Mouse (Mus musculus) CH12.LX (cell line): ENCODE results near the gene Jmy. TPM values are rescaled to one million over a fixed set of nuclear protein-coding genes. Genes with fewer than 3 reads are reported as not detected.

ENCODE experiments used
- DNase-seq: peaks from one replicate; pipeline ENCODE4 v3.0.0-alpha.2; 2013; ENCODE audit errors: extremely low read depth
- H3K27ac ChIP-seq: 2 replicates; pipeline ENCODE4 v1.5.1; 2012; ENCODE audit warnings: low read depth, mild to moderate bottlenecking, control low read depth, moderate library complexity; ENCODE audit not compliant: insufficient read depth
- H3K27me3 ChIP-seq: replicated peaks from 2 replicates; pipeline ENCODE3; 2012; ENCODE audit warnings: inconsistent platforms
- H3K36me3 ChIP-seq, 2 experiments: replicated peaks in 1 of 2; 2 replicates each; pipeline versions ENCODE3 to v1.6.1; 2012; ENCODE audit warnings: inconsistent platforms in 1 of 2, low read length in 1 of 2, mild to moderate bottlenecking in 1 of 2, mixed read lengths in 1 of 2, moderate library complexity in 1 of 2; ENCODE audit not compliant: control insufficient read depth in 1 of 2, insufficient read depth in 1 of 2
- H3K4me1 ChIP-seq, 2 experiments: 2 replicates each; pipeline ENCODE4 v1.6.1; 2012; ENCODE audit warnings: inconsistent platforms in 1 of 2, moderate library complexity in 1 of 2; ENCODE audit not compliant: insufficient read depth in 2 of 2, control insufficient read depth in 1 of 2
- H3K4me2 ChIP-seq: 2 replicates; pipeline ENCODE4 v1.6.1; 2012; ENCODE audit warnings: low read depth, mild to moderate bottlenecking, control low read depth; ENCODE audit not compliant: poor library complexity, insufficient read depth, severe bottlenecking
- H3K4me3 ChIP-seq, 3 experiments: fragments of 150-350 bp in 1 of 3; sonication (generic) in 1 of 3; replicated peaks in 1 of 3; 2 replicates each; pipeline versions ENCODE3 to v1.5.1; 2011 to 2012; ENCODE audit warnings: low read depth in 2 of 3, low read length in 2 of 3, mild to moderate bottlenecking in 2 of 3, moderate library complexity in 2 of 3, control low read depth in 1 of 3, improper control_type of control experiment in 1 of 3, inconsistent platforms in 1 of 3, mixed read lengths in 1 of 3; ENCODE audit not compliant: poor library complexity in 1 of 3
- H3K79me2 ChIP-seq: replicated peaks from 2 replicates; pipeline ENCODE4 v1.6.1; 2012; ENCODE audit warnings: mild to moderate bottlenecking, moderate library complexity; ENCODE audit not compliant: control insufficient read depth, poor library complexity, insufficient read depth, severe bottlenecking; ENCODE audit errors: extremely low read depth
- H3K9ac ChIP-seq: 2 replicates; pipeline ENCODE4 v1.6.1; 2012; ENCODE audit warnings: low read depth, mild to moderate bottlenecking, control low read depth, moderate library complexity; ENCODE audit not compliant: insufficient read depth
- H3K9me3 ChIP-seq: replicated peaks from 2 replicates; pipeline ENCODE3; 2012; ENCODE audit warnings: low read length, inconsistent platforms, mixed read lengths
- BHLHE40 ChIP-seq: IDR thresholded peaks from 2 replicates; pipeline ENCODE4 v1.6.1; 2011; ENCODE audit warnings: mild to moderate bottlenecking, low read depth, low read length, improper control_type of control experiment
- CTCF ChIP-seq, 2 experiments: IDR thresholded peaks in 1 of 2; conservative IDR thresholded peaks in 1 of 2; 2 replicates each; pipeline ENCODE4 v1.5.1; 2011 to 2012; ENCODE audit warnings: low read depth in 2 of 2, low read length in 2 of 2, improper control_type of control experiment in 1 of 2, inconsistent platforms in 1 of 2, mild to moderate bottlenecking in 1 of 2, moderate library complexity in 1 of 2
- EP300 ChIP-seq: IDR thresholded peaks from 2 replicates; pipeline ENCODE4 v1.6.1; 2011; ENCODE audit warnings: low read length, improper control_type of control experiment
- ETS1 ChIP-seq: conservative IDR thresholded peaks from 2 replicates; pipeline ENCODE4 v1.6.1; 2012; ENCODE audit warnings: low read depth, mild to moderate bottlenecking, inconsistent platforms, low read length, improper control_type of control experiment, moderate library complexity
- HCFC1 ChIP-seq: IDR thresholded peaks from 2 replicates; pipeline ENCODE4 v1.6.1; 2012; ENCODE audit warnings: low read depth, mild to moderate bottlenecking, inconsistent platforms, low read length, improper control_type of control experiment
- IRF4 ChIP-seq: IDR thresholded peaks from 2 replicates; pipeline ENCODE4 v1.6.1; 2014; ENCODE audit warnings: low read depth, mild to moderate bottlenecking, inconsistent platforms, low read length, improper control_type of control experiment
- JUND ChIP-seq: conservative IDR thresholded peaks from 2 replicates; pipeline ENCODE4 v1.6.1; 2011; ENCODE audit warnings: low read depth, low read length, improper control_type of control experiment
- MAX ChIP-seq: IDR thresholded peaks from 2 replicates; pipeline ENCODE4 v1.6.1; 2011; ENCODE audit warnings: low read length, improper control_type of control experiment
- MXI1 ChIP-seq: IDR thresholded peaks from 2 replicates; pipeline ENCODE4 v1.6.1; 2011; ENCODE audit warnings: mild to moderate bottlenecking, low read depth, low read length, improper control_type of control experiment
- NRF1 ChIP-seq: IDR thresholded peaks from 2 replicates; pipeline ENCODE4 v1.6.1; 2014; ENCODE audit warnings: low read depth, mild to moderate bottlenecking, inconsistent platforms, low read length, improper control_type of control experiment, moderate library complexity
- POLR2A ChIP-seq: IDR thresholded peaks from 2 replicates; pipeline ENCODE4 v1.6.1; 2011; ENCODE audit warnings: low read depth, mild to moderate bottlenecking, improper control_type of control experiment, low read length
- POLR2AphosphoS2 ChIP-seq: IDR thresholded peaks from 2 replicates; pipeline ENCODE4 v1.6.1; 2011; ENCODE audit warnings: low read depth, low read length, improper control_type of control experiment
- RAD21 ChIP-seq: IDR thresholded peaks from 2 replicates; pipeline ENCODE4 v1.6.1; 2011; ENCODE audit warnings: low read depth, mild to moderate bottlenecking, low read length, improper control_type of control experiment, moderate library complexity
- RCOR1 ChIP-seq: conservative IDR thresholded peaks from 2 replicates; pipeline ENCODE4 v1.6.1; 2012; ENCODE audit warnings: low read depth, mild to moderate bottlenecking, inconsistent platforms, low read length, improper control_type of control experiment
- SIN3A ChIP-seq: IDR thresholded peaks from 2 replicates; pipeline ENCODE4 v1.6.1; 2012; ENCODE audit warnings: low read length, improper control_type of control experiment, inconsistent platforms
- TBP ChIP-seq: conservative IDR thresholded peaks from 2 replicates; pipeline ENCODE4 v1.6.1; 2011; ENCODE audit warnings: low read depth, low read length, improper control_type of control experiment
- TCF12 ChIP-seq: IDR thresholded peaks from 2 replicates; pipeline ENCODE4 v1.6.1; 2014; ENCODE audit warnings: low read depth, mild to moderate bottlenecking, inconsistent platforms, low read length, improper control_type of control experiment
- USF1 ChIP-seq: IDR thresholded peaks from 2 replicates; pipeline ENCODE4 v1.6.1; 2014; ENCODE audit warnings: low read depth, mild to moderate bottlenecking, inconsistent platforms, low read length, improper control_type of control experiment
- USF2 ChIP-seq: conservative IDR thresholded peaks from 2 replicates; pipeline ENCODE4 v1.6.1; 2011; ENCODE audit warnings: low read depth, low read length, improper control_type of control experiment
- ZC3H11A ChIP-seq: IDR thresholded peaks from 2 replicates; pipeline ENCODE4 v1.6.1; 2012; ENCODE audit warnings: low read depth, mild to moderate bottlenecking, inconsistent platforms, low read length, improper control_type of control experiment
- ZKSCAN1 ChIP-seq: IDR thresholded peaks from 2 replicates; pipeline ENCODE4 v1.6.1; 2012; ENCODE audit warnings: low read depth, inconsistent platforms, low read length, improper control_type of control experiment, borderline replicate concordance
- ZMIZ1 ChIP-seq: IDR thresholded peaks from 2 replicates; pipeline ENCODE4 v1.6.1; 2012; ENCODE audit warnings: low read depth, mild to moderate bottlenecking, inconsistent platforms, low read length, improper control_type of control experiment
- ZNF384 ChIP-seq: IDR thresholded peaks from 2 replicates; pipeline ENCODE4 v1.6.1; 2012; ENCODE audit warnings: low read depth, low read length, improper control_type of control experiment, inconsistent platforms
- dilution Hi-C: fragments of 300-500 bp; cut with MboI; formaldehyde crosslinking; loops from 2 replicates; pipeline ENCODE4 v1.14.3; 2020; ENCODE audit warnings: low sequenced_read_pairs; ENCODE audit not compliant: extremely low pct_unique_long_range_greater_than_20kb, extremely low pct_ligation_motif_present
- in situ Hi-C: fragments of 300-500 bp; cut with MboI; formaldehyde crosslinking; loops from 3 replicates; pipeline ENCODE4 v1.14.3; 2019; ENCODE audit warnings: low sequenced_read_pairs, low pct_ligation_motif_present, low pct_unique_long_range_greater_than_20kb, mixed read lengths
- polyA plus RNA-seq: library from polyadenylated mRNA; unstranded; fragments of >175 nt; gene quantifications from 2 replicates; pipeline ENCODE4 v1.2.1, GENCODE M21; 2012; ENCODE audit warnings: low read depth; ENCODE audit not compliant: insufficient read length
- total RNA-seq, 2 experiments: library from RNA; depleted of rRNA; stranded (reverse); fragments of 300-350 nt in 1 of 2; fragments of >200 nt in 1 of 2; gene quantifications; 2 replicates each; pipeline ENCODE4 v1.2.3; 2012 to 2014

Gene Jmy
- total RNA-seq (2012; rRNA removed) (2.5 and 3.3 TPM in 2 replicates), total RNA-seq (2014; rRNA removed) (2.0 and 2.4 TPM in 2 replicates), polyA plus RNA-seq (2.8 and 3.3 TPM in 2 replicates)

DNA sequence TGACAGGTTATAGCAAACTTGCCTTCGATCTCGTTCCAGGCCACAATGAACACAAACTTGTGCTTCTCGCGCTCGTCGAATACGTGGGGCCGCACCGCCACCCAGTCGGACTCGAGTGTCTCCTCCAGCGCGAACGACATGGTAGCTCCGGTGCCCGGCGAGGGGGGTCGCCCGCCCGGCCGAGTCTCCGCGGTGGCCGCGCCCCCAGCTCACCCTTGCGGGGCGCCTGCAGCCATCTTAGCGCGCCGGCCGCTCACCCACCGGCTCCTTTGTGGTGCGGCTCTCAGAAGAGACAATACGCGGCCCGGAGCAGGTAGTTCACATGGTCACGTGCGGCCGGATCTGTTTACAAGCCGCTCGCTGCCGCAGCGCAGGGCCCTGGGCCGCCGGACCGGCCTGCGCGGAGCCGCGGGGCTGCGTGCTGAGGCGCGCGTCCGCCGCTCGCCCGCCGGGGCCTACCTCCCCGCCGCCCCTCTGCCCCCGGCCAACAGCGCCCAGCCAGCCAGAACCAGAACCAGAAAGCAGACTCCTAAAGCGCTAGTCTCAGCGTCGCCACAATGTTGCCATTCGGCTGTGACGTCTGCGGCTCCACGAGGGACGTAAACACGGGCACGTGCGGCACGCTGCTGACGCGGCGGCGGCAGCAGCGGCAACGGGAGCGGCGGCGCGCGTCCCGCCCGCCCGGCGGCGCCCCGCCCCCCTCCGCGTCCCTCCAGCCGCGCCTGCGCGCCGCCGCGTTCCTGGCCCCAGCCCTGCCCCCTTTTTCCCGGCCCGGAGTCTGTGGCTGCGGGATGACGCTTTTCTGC, at the start of gene Jmy:
Gene Jmy (minus strand): TSS at position 642 of the 806 bp plus-strand sequence.
- Histone ChIP-seq H3K27ac (peak within 1 kb of the TSS; percentile 32; the same call in 1 of the 2 replicates), H3K9me3 (no peaks in the 10 kb centered on the region), H3K79me2 (peaks cover 4% of the 10 kb centered on the region), H3K27me3 (peaks cover 3% of the 10 kb centered on the region), H3K9ac (peak within 1 kb of the TSS; percentile 62), H3K4me2 (peak within 1 kb of the TSS; percentile 71), H3K4me3 (peak within 1 kb of the TSS; percentile 80 to 91 (median 84)), H3K4me1 (peaks cover 0 to 27% of the 10 kb centered on the region in 2 experiments; a peak in 2 of 4 replicates), H3K36me3 (peaks cover 0 to 8% of the 10 kb centered on the region in 2 experiments)
- peak; percentile 62 for DNase-seq
- dilution Hi-C loops (no loop called here), in situ Hi-C loops (no loop called here)
- TF ChIP-seq POLR2AphosphoS2: no peak
- TF ChIP-seq JUND: no peak
- peak; percentile 85; the same call in 1 of the 2 replicates for TF ChIP-seq MAX
- no peak for TF ChIP-seq RAD21
- peak; percentile 42 for TF ChIP-seq USF1
- TF ChIP-seq RCOR1: 0 out of 2 replicates have a peak, but pooled peaks have one; percentile 18
- no peak for TF ChIP-seq TBP
- TF ChIP-seq ZC3H11A: no peak
- TF ChIP-seq ZNF384: no peak
- peak; percentile 50; the same call in 1 of the 2 replicates for TF ChIP-seq ETS1
- TF ChIP-seq MXI1: peak; percentile 64; the same call in 1 of the 2 replicates
- TF ChIP-seq CTCF (conservative IDR thresholded peaks at IDR 0.05 in 1 of 2, IDR thresholded peaks at IDR 0.05 in 1 of 2; ENCODE audit: low read depth in 2 of 2, low read length in 2 of 2): no peak
- peak; percentile 58; the same call in 1 of the 2 replicates for TF ChIP-seq POLR2A
- no peak for TF ChIP-seq ZMIZ1
- 0 out of 2 replicates have a peak, but pooled peaks have one; percentile 15 for TF ChIP-seq HCFC1
- peak; percentile 87 for TF ChIP-seq NRF1
- peak; percentile 39; the same call in 1 of the 2 replicates for TF ChIP-seq TCF12
- TF ChIP-seq BHLHE40: peak; percentile 97
- no peak for TF ChIP-seq EP300
- 0 out of 2 replicates have a peak, but pooled peaks have one; percentile 8 for TF ChIP-seq IRF4
- peak; percentile 76 for TF ChIP-seq SIN3A
- TF ChIP-seq USF2: no peak
- no peak for TF ChIP-seq ZKSCAN1
